Mouse (Mus musculus) cerebellum, adult 18-20 months (tissue): ENCODE measurements around the gene Gm9944.

Source experiments
- DNase-seq, 2 experiments: peaks; one replicate each; pipeline ENCODE4 v3.0.0; 2021

Gene Gm9944

DNA sequence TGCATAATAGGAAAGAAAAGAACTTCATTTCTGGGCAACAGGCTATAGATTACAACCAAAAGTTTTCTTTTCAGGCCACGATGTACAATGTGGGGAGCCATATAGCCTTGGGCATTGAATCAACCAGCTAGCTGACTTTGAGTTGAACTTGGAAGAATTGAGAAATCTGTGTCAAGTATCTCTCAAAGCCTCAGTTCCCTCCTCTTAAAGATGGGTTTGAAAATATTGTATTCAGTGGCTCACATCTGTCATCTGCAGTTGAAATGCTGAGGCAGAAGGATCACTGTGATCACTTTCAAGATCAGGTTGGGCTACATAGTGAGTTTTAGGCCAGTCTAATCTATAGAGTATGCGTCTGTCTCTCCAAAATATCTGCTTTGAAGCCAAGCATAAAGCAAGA lies at the start of gene Gm9944:
Gene Gm9944, minus strand, starts transcription at position 101 of the 400 bp plus-strand sequence.
- DNase-seq = no peak

DNA sequence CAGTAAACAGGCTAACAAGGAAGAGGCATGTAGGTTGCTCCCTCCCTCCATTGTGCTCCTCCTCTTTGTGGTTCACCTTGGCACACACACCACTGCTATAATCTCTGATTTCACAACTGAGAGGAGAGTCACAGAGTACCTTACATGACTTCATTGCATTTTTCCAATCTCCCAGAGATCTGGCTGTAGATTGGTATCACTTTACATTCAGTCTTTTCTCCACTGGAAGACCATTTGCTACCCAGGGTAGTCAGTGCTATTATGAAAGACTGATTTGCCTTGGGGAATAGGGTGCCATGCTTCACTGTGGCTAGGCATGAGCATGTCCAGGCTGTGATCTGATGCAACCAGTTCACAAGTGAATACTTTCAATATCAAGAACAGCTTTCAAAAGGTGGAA lies 40.2 kb upstream of the Gm9944 start:
- DNase-seq = no peak

DNA sequence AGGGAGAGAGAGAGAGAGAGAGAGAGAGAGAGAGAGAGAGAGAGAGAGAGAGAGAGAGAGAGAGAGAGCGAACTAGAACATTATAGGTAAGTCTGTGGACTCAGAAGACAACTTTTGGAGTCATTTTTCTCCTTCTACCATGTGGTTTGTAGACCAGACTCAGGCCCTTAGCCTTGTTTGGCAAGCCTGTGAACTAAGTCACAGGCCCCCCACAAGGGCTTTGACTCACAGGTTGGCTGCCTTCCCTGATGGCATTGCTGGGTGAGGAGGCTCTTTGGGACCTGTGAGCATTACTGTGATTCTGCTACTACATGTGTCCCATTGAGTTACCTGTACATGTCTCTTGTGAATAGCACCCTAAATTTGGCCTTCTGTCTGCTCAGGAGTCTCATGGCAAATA lies 15.0 kb upstream of the Gm9944 start:
- no peak for DNase-seq

DNA sequence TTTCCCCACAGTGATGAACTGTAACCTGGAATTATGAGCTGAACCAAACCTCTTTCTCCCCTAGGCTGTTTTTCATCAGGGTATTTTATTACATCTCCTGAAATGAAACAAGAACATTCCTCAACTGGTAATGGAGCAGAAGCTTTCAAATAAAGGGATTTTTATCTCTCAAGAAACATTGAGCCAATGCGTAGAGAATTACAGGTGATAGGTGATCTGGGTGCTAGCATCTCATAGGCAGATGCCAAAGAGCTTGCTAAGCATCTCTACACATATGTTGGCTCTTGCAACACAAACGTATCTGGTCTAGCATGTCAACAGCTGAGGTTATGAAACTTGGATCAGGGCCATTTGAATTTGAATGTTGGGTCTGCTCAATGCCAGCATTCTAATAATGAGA lies 12.1 kb upstream of the Gm9944 start:
- DNase-seq = no peak

DNA sequence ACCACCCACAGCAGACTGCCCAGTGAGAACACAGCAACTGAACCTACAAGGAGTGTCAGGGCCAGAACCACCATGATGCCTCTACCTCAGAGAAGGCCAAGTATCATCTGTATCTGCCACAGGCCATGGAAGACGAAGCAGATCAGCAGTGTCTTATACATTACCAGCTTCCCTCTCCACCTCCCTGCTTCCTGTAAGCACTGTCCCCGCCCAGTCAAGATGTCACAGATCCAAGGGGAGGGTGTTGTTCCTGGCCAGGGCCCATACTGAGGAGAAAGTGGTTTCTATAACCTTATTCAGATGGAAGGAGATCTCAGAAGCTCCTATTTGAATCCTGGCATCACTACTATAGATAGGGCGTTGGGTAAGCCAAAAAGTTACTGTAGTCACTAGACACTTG lies 10.5 kb upstream of the Gm9944 start, which contains the start of gene Aadacl3:
Gene Aadacl3, minus strand, starts transcription at position 101 of the 400 bp plus-strand sequence.
- no peak for DNase-seq

DNA sequence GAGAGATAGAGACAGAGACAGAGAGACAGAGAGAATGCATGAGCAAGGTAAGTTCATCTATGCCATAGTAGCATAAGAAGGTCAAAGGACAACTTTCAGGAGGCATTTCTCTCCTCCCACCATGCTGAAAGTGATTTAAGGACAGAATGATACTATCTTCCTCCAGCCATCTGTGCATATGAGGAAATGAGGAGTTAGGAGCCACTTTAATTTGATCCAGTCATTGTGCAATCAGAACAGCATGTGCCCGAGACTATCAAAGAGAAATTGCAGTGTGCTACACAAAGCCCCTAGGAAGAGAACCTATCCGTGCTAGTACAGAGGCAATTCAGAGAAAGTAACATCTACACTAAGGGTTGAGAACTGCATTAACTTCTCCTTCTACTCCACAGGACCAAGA lies 4.6 kb downstream of the Gm9944 start:
- DNase-seq = no peak

DNA sequence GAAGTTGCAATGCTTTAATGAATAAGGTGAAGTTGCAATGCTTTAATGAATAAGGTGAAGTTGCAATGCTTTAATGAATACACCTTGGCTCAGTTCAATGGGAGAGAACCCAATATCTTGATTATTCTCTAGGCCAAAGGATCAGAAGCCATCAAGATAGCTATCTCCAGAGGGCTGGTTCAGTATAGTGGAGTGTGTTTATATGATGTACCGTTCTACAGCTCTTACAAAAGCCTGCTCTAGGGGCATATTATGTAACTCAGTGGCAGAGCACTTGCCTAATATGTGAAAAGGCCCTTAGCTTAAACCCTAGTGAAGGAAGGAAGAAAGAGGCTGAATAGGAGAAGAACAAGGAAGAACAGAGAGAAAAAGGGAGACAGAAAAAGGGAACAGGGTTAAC lies 11.5 kb downstream of the Gm9944 start:
- no peak for DNase-seq

DNA sequence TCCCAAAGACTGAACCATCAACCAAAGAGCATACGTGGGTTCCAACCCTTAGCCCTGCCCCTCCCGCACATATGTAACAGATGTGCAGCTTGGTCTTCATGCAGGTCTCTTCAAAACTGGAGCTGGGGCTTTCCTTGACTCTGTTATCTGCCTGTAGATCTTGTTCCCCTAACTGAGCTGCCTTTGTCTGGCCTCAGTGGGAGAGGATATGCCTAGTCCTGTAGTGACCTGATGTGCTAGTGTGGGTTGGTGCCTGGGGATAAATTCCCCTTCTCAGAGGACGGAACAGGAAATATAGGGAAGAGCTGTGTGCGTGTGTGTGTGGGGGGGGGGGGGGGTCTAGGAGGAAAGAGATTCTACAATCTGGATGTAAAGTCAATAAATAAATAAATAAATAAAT lies 12.0 kb downstream of the Gm9944 start:
- no peak for DNase-seq

DNA sequence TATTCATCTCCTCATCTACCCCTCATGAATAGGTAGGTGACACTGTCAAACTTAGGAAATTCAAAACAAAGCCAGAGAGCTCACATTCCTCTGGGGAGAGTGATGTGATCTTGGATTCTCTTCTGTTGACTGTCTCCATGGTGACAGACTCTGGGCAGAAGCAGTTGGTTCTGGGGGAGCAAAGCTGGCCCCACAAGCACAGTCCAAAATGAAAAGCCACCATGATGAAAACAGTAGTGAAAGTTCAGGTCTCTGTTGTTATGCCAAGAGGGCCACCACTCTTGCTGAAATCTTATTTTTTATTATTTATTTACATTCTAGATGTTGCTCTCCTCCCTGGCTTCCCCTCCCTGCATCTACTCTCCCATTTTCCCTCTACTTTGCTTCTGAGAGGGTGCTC lies 14.4 kb downstream of the Gm9944 start, which contains the start of gene 1700012P22Rik:
Gene 1700012P22Rik, minus strand, starts transcription at position 101 of the 400 bp plus-strand sequence.
- no peak for DNase-seq

DNA sequence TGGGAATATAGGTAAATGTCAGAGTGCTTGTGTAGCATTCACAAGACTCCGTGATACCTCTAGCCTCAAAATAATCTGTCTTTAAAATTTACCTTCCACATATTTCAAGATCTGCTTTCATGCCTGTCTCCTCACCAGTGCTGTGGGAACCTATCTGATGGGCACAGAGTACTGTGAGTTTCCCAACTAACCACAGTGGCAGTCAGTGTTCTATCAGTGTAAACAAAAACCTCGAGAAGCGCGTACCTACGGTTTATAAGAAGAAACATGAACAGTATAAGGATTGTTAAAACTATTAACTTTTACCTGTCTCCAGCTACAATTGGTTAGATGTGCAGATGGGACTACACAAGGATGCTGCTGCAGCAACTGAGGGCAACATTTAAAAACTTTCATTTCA lies 19.9 kb downstream of the Gm9944 start:
- DNase-seq = no peak

DNA sequence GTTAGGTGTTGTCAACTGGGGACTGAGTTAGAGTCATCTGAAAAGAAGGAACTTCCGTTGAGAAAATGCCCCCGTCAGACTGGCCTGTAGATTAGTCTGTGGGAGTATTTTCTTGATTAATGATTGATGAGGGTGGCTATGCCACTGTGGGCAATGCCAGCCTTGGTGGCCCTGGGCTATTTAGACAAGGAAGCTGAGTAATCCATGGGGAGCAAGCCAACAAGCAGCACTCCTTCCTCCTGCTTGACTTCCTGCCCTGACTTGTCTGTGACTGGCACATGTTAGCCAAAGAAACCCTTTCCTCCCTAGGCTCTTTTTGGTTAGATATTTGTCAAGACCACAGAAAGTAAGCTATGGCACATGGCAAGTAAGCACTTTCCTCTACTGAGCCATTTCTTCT lies 22.4 kb downstream of the Gm9944 start:
- no peak for DNase-seq

DNA sequence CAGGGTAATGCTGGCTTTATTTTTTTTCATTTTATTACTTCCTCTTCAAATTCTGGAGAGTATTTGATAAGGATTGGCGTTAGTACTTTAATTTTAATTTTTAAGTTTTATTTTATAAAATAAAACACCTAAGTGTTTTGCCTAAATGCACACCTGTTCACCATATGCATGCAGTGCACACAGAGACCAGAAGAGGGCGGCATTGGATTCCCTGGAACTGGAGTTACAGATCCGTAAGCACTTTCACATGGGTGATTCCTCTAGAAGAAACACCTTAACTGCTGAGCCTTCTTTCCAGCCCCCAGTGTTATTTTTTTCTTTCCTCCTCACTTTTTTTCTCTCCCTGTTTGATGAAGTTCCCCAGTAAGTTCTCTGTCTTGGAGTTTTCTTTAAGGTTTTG lies 24.2 kb downstream of the Gm9944 start:
- no peak for DNase-seq

DNA sequence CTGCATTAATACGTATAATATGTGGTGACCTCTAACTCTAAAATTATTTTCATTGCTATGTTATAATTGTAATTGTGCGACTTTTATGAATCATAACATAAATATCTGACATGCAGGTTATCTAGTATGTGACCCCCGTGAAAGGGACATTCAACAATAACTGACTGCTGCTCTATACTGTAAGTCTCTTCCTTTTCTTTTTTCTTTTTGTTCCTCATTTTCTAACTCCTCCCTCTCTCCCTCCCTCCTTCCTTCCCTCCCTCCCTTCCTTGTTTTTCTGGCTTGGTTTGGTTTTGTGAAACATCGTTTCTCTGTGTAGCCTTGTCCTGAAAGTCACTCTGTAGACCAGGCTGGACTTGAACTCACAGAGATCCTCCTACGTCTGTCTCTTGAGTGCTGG lies 28.5 kb downstream of the Gm9944 start:
- DNase-seq = no peak

DNA sequence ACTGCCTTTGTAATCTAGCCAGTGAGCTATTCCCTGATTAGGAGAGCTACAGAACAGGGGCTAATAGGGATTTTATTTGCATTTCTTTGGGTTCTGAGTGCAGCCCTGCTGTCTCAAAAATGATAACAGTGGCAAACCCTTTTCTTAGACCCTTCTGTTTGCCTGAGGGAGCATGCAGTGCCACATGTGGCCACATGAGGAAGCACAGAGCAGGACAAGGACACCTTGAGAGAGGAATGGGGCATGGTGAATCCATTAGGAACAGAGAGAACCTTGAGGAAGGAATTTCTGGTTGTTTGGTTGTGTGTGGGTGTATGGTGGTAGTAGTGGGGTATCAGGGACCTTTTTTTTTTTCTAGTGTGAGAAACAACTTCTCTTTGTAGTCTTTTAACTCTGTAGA lies 32.5 kb downstream of the Gm9944 start:
- DNase-seq = no peak

DNA sequence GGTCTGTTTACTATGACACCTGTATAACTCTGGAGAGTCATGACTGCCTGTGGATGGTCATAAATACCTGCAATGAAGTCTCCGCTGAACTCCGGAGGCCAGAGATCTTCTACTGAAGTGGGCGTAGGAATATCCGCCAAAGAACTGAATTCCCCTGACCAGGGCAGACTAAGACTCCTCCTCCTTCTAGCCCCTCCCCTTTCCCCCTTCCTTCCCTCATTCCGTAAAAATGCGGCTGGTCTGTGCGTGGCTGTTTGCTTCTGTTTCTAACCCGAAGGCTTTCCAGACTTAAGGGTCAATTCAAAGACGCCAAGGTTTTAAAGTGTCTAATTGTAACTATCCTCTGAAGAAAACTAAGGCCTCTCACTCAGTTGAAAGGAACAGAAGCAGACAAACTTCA lies 44.8 kb downstream of the Gm9944 start, which contains the start of gene Pramef12:
Gene Pramef12, minus strand, starts transcription at position 175 of the 400 bp plus-strand sequence.
- DNase-seq = no peak

DNA sequence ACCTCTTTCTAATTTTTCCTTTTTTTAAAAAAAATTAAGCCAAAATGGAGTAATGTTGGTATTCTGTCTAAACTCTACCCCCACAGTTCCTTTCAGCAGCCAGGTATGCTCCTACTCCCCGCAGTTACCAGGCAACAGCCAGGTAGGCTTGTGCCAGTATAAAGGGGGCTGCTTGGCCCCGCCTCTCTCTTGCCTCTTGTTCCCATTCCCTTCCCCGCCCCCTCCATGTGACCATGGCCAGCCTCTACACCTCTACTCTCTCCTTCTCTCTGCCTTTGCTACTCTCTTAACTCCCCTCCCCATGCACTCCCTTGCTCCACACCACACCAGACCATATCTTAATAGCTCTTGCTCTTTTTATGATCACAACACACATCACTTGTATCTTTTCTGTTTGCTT lies 46.9 kb downstream of the Gm9944 start:
- no peak for DNase-seq

DNA sequence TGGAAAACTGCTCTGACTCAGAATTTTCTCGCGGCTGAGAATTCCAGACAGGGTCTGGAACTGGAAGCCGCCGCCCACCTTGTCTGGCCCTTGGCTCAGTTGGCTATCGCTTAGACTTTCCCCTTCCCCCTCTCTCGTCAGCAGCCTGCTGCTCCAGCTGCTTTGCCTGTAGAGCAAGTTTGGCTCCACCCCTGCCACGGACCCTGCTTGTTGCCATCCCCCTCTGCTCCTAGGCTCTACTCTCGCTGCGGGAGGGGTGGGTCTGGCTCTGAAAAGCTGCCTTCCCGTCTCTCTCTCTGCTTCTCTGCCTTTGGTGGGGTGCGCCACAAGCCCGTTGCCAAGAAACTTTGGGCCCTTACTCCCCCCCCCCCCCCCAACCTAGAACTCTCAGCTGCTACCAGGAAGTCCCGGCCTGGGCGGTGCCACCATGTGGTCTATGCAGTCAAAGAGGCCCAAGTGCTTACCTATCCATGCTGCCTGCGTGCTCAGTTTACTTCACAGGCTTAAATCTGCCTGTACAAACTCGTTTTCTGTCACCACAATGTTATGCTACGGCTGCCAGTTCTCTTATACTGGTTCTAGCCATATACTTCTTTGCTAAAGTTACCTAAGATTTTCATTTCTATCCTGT lies 48.5 kb downstream of the Gm9944 start:
- DNase-seq = no peak
